Mouse (Mus musculus) lung, postnatal 14 days (tissue): ENCODE measurements around the gene Ttc28.

Experiments used
- DNase-seq: peaks from one replicate; pipeline ENCODE4 v3.0.0; 2021

Gene Ttc28

GRCm38 (mm10) chr5:111104801-111105200, 225.2 kb downstream of the Ttc28 start:
- DNase-seq: no peak

- DNase-seq: no peak
These were observed 231.8 kb downstream of the Ttc28 start for GRCm38 (mm10) chr5:111111378-111111777.

- DNase-seq: no peak
These were observed 233.6 kb downstream of the Ttc28 start for GRCm38 (mm10) chr5:111113183-111113582.

GRCm38 (mm10) chr5:111113694-111114375, 234.2 kb downstream of the Ttc28 start:
- DNase-seq: no peak

GRCm38 (mm10) chr5:111114597-111114996, 235.0 kb downstream of the Ttc28 start:
- no peak for DNase-seq

- DNase-seq: peak; percentile 25
These were observed 236.1 kb downstream of the Ttc28 start for GRCm38 (mm10) chr5:111115519-111116350.

GRCm38 (mm10) chr5:111119805-111120204, 240.2 kb downstream of the Ttc28 start:
- DNase-seq: no peak

GRCm38 (mm10) chr5:111120298-111120697, 240.7 kb downstream of the Ttc28 start:
- DNase-seq: no peak

- DNase-seq: no peak
These were observed 241.3 kb downstream of the Ttc28 start for GRCm38 (mm10) chr5:111120705-111121420.

GRCm38 (mm10) chr5:111122332-111123049, 242.9 kb downstream of the Ttc28 start:
- no peak for DNase-seq

GRCm38 (mm10) chr5:111123050-111123746, 243.6 kb downstream of the Ttc28 start:
- no peak for DNase-seq

GRCm38 (mm10) chr5:111124620-111125200, 245.1 kb downstream of the Ttc28 start:
- no peak for DNase-seq

- peak; percentile 30 for DNase-seq
These were observed 246.1 kb downstream of the Ttc28 start for GRCm38 (mm10) chr5:111125746-111126145.

GRCm38 (mm10) chr5:111127786-111128185, 248.2 kb downstream of the Ttc28 start:
- DNase-seq: no peak

- DNase-seq: no peak
These were observed 250.5 kb downstream of the Ttc28 start for GRCm38 (mm10) chr5:111130121-111130520.

- DNase-seq: no peak
These were observed 252.0 kb downstream of the Ttc28 start for GRCm38 (mm10) chr5:111131561-111131960.

GRCm38 (mm10) chr5:111133150-111133549, 253.5 kb downstream of the Ttc28 start:
- DNase-seq: no peak

- no peak for DNase-seq
These were observed 254.2 kb downstream of the Ttc28 start for GRCm38 (mm10) chr5:111133754-111134153.

- no peak for DNase-seq
These were observed 257.7 kb downstream of the Ttc28 start for GRCm38 (mm10) chr5:111137283-111137682.

GRCm38 (mm10) chr5:111137742-111138141, 258.1 kb downstream of the Ttc28 start:
- no peak for DNase-seq

- no peak for DNase-seq
These were observed 258.7 kb downstream of the Ttc28 start for GRCm38 (mm10) chr5:111138239-111138833.
